Mouse (Mus musculus) Muller cell, postnatal 12 days (primary cell): ENCODE results near the gene Dnajc27.
A peak's percentile ranks its signal among the peaks of the same experiment; 100 is the strongest.

ENCODE experiments used
- DNase-seq: peaks from one replicate; pipeline ENCODE4 v3.0.0-alpha.2; 2015; ENCODE audit errors: inconsistent ontology term

Gene Dnajc27

DNA sequence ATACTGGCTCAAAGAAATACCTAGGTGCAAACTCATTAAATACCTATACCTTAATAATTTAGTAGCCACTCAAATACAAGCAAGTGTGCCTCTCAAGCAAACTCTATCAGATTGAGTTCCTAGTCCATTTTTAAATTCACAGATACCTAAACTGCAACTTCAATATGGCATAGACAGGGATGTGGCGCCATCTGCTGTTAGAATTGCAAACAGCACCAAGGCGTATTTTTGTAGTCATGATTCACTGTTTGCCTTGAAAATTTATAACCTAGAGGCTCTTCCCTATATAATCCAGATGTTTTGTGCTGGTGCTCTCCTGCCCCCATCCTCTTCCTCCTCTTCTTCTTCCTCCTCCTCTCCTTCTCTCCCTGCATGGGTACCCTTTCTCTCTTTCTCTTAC, 2.1 kb upstream of the Dnajc27 start:
- DNase-seq, result peak; percentile 55

GRCm38 (mm10) chr12:4083441-4083840, 1.1 kb downstream of the Dnajc27 start:
- DNase-seq, result no peak

- peak; percentile 63 for DNase-seq
Observed at GRCm38 (mm10) chr12:4107383-4107782, 25.0 kb downstream of the Dnajc27 start.

GRCm38 (mm10) chr12:4116132-4116531, 33.7 kb downstream of the Dnajc27 start:
- no peak for DNase-seq

DNA sequence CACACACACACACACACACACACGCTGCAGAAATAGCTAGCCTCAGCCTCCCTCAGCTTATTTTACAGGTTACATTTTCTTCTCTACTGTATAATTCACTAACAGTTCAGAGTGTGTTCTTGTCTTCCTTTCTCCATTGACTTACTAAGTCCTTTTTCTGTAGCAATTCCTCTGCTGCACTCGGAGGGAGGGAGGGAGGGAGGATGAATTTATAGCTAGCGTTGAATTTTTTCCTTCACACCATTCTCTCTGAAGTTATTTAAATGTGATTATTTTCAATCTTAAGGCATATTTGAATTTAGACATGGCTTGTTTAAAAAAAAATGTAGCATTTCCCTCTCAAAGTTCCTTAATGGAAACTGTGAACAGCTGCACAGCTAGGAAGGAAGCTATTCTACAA, 34.8 kb downstream of the Dnajc27 start:
- DNase-seq, result no peak

DNA sequence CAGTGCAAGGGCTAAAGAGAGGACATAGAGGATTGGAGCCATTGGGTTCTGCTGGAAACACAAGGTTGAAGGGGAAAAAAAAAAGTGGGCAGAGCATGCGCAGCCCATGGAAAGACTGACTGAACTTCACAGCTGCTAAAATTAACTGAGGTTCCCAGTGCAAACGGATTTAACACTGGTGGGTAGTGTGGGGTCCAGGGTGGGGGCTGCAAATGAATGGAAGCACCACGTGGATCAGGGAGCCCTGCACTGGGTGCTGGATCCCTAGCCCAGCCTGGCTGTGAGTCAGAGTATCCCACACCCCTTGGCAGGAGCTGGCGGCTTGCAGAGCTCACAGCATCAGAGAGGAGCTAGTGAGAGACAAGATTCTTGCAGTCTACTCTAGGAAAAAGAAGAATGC, 35.2 kb downstream of the Dnajc27 start:
- DNase-seq, result no peak

DNA sequence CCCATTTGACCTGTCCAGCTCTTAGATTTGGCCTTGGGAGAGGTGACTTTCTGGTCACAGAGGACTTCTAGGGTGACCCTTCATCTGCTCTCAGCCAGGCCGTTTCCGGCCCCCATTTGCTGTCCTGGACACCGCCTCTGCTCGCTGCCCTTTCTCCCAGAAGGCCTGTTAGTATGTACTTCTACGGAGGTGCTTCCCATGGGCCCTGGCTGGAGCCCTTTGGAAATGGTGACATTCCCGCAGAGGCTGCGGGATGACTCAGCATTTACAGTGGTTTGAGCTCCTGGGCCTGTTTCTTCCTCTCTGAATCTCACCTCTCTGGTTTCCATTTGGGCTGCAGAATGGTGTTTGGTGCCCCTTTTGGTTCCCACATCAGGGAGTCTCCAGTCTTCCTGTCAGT, 45.0 kb downstream of the Dnajc27 start:
- DNase-seq, result peak; percentile 6

GRCm38 (mm10) chr12:4132941-4133846, 50.8 kb downstream of the Dnajc27 start, which contains the start of gene Adcy3:
Gene Adcy3 (plus strand): TSS chr12:4133103.
- DNase-seq, result peak; percentile 77

DNA sequence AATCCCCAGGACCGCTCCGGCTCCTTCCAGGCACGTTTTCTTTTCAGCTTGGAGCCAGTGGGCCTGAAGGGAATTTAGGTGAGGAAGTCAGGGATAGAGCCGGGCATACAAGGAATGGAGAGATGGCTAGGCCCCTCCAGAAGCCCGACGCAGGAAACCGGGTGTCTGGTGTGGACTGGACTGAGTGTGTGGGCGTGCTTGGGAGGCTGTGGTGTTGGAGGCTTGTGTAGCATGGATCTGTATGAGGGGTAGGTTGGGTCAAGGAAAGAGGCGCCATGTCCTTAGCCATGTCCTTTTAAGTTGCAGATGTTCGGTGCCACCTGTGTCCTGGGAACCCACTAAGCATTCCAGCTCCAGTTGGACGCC, 51.4 kb downstream of the Dnajc27 start:
- no peak for DNase-seq

DNA sequence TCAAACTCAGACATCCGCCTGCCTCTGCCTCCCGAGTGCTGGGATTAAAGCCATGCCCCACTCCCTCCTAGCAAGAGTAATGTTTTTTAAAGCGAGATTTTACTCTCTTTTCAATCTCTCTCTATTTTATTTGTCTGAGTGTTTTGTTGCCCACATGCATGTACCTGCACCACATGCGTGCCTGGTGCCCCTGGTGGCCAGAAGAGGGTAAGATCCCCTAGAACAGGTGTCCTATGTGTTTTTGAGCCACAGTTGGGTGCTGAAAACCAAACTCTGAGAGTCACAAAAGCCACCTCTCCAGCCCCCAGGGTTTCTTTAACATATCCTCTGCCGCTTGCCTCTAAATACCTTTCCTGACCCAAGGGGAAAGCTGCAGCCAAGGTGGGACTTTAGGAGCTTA, 60.8 kb downstream of the Dnajc27 start:
- DNase-seq, result no peak

- no peak for DNase-seq
Observed at GRCm38 (mm10) chr12:4150936-4151335, 68.6 kb downstream of the Dnajc27 start.

DNA sequence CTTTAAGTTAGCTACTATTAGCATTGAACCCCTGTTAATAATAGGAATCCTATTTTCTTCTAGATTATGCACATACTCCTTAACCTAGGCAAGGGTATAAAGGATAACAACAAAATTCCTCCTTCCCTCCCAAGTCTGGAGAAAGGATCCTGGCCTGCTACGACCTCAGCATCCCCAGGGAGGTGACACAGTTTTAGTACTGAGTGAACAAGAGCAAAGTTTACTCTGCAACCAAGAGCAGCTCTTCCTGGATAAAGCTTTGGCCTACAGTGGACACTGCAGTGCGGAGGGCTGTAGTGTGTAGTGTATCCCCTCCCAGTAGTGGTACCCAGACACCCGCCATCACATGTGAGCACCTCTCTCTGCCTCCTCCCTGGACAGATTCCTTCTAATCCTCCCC, 69.6 kb downstream of the Dnajc27 start:
- no peak for DNase-seq

DNA sequence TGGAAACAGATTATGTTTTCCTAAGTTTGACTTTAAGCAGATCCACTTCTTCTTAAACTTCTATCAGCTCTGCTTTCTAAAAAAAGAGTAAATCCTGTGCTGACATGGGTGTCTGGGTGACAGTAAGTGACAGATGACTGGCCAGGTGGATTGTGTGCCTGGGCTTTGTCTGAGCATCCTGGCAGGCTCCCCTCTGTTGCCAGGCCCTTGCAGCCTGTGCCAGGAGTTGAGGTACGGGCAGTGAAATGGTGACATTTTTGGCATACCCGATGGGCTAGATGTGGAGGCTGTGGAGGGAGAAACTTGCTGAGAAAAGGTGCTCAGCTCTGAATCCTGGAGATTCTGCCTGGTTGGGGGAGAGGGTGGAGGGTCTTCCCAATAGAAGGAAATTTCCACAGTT, 75.1 kb downstream of the Dnajc27 start:
- no peak for DNase-seq

DNA sequence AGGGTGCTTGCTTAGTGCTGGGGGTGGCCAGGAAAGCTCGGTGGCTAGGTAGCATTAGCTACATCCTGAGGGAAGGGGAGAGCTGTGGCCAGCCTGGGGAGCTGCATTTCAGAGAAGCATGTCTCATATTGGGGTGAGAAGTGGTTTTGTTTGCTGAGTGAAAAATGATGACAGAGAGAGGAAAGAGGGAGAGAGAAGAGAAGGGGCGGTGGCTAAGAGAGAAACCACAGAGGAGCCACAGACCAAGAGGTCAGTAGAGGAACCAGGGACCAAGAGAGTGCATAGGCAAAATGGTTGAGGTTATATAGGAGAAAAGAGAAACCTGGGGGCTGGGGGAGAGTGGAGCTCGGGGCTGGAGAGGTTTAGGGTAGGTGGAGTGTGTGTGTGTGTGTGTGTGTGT, 75.8 kb downstream of the Dnajc27 start:
- DNase-seq, result no peak

GRCm38 (mm10) chr12:4158868-4159632, 76.7 kb downstream of the Dnajc27 start:
- no peak for DNase-seq
